Mouse (Mus musculus) layer of hippocampus, adult 18-20 months (tissue): Measurements from ENCODE around the gene Rnf44. TPM values are rescaled to one million over a fixed set of nuclear protein-coding genes. Genes with fewer than 3 reads are reported as not detected.

Experiments used
- DNase-seq, 2 experiments: peaks; one replicate each; pipeline ENCODE4 v3.0.0; 2022; ENCODE audit warnings: low spot score in 2 of 2
- long read RNA-seq: library from polyadenylated mRNA; stranded (forward); transcript quantifications from one replicate; pipeline ENCODE4 v2.0.0, GENCODE M21; 2021
- total RNA-seq, 2 experiments: library from RNA; stranded (reverse); gene quantifications; 2 replicates each; pipeline ENCODE4 v1.2.3; 2021

The Rnf44 gene
- total RNA-seq, result 100 to 1,000 TPM; 164 to 179 TPM
- long read RNA-seq, transcript Rnf44-211 (11 exons, 3,797 nt), result major isoform, 13 of 100 reads
- long read RNA-seq, transcript Rnf44-218 (11 exons, 3,941 nt), result minor isoform, 5 of 100 reads
- long read RNA-seq, transcript Rnf44-201 (11 exons, 3,734 nt), result minor isoform, 12 of 100 reads
- long read RNA-seq, partial matches to known transcripts, result 33 of 100 reads
- long read RNA-seq, other reads (novel, unspliced or antisense), result 35 of 100 reads

GRCm38 (mm10) chr13:54693558-54694347 is at the start of gene Rnf44:
Gene Rnf44 (minus strand): TSS chr13:54693907.
- peak; percentile 99 for DNase-seq

DNA sequence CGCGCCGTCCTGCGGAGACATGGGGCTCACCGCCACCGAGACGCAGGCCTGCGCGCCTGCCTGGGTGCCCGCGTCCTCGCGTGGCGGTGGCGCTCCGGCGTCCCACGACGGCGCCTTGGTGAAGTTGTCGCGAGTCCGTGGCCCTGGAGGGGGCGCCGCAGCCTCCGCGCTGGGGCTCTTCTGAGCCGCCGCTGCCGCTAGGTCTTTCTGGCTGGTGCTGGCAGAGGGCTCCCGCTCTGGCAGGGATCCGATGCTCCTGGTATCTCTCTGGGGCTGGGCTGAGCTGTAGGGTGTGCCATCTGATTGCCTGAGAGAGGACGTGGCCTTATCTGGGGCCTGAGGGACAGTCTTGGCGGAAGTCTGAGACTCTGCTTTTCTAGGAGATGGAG is 44.5 kb upstream of the Rnf44 start:
- no peak for DNase-seq

GRCm38 (mm10) chr13:54737488-54738212 is 43.9 kb upstream of the Rnf44 start:
- no peak for DNase-seq

DNA sequence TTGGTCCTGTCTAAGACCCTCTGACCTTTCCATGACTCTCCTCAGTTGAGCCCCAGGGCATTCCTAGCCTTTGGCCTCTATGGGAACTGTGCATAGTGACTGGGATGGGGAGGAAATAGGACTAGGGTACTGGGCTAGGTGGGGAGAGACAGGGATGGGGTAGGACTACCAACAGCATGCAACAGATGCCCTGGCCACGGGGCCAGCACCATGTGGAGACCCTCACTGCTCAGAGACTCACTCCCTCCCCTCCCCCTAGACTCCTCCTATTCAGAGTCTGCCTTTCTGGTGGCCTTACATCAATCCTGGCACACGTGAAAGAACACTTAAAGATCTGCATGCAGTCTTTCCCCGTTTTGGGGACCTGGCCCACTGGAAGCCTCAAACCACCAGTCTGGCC is 43.2 kb upstream of the Rnf44 start:
- DNase-seq, result no peak

DNA sequence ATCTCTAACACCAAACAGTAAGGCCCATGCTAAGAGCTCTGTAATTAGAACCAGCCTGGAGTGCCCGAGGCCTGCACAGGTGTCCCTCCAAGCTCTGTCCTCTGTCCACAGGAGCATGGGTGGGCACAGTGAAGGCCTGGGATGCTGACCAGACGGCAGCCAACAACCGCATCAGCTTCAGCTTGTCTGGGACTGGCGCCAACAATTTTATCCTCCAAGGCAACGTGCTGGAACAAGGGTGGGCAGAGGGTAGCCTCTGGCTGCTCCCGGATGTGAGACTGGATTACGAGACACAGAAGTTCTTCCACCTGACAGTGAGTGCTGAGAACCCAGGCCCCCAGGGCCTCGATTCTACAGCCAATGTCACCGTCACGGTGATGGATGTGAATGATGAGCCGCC is 32.4 kb upstream of the Rnf44 start:
- DNase-seq, result no peak

DNA sequence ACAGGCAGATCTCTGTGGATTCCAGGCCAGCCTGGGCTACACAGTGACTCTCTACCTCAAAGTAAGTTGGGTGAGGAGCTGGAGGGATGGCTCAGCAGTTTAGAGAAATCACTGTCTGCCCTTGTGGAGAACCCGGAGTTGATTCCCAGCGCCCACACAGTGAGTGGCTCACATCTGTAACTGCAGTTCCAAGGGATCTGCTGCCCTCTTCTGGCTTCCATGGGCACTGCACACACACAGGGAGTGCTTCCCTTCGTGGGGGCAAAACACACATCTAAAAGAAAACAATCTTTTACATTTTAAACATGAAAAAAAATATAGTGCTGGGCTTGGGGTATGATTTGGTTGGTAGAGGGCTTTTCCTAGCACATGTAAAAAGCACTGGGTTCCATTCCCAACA is 29.4 kb upstream of the Rnf44 start:
- DNase-seq, result no peak

- peak in 1 of 2 experiments; percentile 81 for DNase-seq
These were observed 23.2 kb upstream of the Rnf44 start for GRCm38 (mm10) chr13:54716916-54717315.

GRCm38 (mm10) chr13:54714996-54715395 is 21.3 kb upstream of the Rnf44 start:
- peak in 1 of 2 experiments; percentile 20 for DNase-seq

DNA sequence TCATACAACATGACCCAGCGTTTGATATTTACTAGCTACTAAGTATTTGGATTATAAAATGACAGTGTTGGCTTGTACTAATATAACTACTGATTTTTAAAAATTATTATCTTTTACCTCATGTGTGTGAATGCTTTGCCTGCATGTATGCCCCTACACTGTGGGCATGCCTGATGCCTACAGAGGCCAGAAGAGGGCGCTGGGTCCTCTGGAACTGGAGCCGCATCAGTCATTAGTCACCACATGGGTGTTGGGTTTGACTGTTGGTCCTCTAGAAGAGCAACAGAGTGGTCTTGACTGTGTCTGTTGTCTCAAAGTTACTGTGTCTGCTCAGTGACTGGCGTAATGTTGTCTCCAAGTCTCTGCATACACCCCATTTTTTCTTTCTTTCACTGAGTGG is 20.7 kb upstream of the Rnf44 start:
- no peak for DNase-seq

- DNase-seq, result no peak
These were observed 17.2 kb upstream of the Rnf44 start for GRCm38 (mm10) chr13:54710866-54711265.

DNA sequence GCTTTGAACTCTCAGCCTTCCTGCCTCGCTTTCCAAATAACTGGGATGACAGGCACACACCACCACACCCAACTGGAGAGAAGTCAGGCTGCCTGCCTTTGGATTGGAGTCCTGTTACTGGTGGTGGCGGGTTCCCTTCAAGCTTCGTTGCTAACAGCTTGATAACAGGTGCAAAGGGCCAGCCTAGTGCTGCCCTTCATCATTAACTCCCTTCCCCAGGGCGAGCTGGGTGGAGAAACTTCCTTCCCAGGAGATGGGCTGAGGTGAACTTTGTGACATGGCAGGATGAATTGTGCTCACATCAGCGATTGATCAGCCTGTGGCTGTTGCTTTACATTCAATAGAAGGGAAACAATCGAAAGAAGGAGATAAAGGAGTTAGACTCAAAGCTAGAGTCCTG is 11.2 kb upstream of the Rnf44 start:
- DNase-seq, result no peak

- no peak for DNase-seq
These were observed 8.8 kb upstream of the Rnf44 start for GRCm38 (mm10) chr13:54702507-54702906.

DNA sequence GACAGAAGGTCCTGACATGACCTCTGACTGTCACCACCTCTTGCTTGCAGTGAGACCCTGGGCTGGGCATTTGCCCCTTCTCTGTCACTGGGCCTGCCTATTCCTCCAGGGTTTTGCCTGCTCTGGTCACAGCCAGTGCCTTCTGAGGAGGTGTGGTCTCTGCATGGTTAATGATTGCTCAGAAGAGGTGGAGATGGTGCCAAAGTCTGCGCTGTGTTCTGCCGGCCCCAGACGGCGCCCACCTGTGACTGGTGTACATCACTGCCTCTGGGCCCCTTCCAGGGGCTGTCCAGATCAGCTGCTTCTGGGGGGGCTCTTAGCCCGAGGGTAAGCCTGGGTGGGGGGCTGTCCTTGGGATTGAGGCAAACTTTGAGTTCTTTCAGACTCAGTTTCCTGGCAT is 7.5 kb upstream of the Rnf44 start, which contains the start of gene Cdhr2:
Gene Cdhr2, plus strand, starts transcription at position 219 of the 400 bp plus-strand sequence.
- no peak for DNase-seq

GRCm38 (mm10) chr13:54695479-54696230 is 1.9 kb upstream of the Rnf44 start:
- no peak for DNase-seq

DNA sequence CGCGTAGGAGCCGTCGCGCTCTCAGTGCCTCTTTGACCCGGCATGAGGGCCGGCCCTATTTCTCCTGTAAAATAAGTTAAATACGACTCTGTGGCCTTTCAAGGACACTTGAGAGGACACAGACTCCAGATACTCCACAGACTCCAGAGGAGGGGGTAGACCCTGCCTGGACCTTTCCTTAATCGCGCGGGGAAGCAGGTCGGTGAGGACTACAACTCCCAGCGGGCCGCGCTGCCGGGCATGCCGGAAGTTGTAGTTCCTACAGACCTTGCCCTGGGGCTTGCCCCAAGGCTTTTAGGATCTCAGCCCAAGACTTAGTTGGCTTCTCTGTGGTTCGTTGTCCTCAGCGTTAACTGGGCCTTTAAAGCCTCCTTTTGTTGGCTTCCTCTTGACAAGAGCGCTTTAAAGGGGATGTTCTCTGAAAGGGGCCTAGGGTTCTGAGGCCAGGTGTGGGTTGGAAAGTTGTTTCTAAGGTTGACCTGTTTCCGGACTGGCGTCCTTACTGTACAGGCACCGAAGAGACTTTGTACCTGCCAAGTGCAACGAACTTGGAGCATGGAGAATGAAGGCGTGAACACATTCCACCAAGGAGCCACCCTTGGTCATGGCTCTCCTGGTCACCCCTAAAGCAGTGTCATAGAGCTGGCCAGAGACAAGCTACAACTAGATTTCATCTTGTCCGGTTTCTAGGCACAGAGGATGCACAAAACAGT is 797 bp upstream of the Rnf44 start:
- peak in 1 of 2 experiments; percentile 86 for DNase-seq

GRCm38 (mm10) chr13:54692711-54693557 is 773 bp downstream of the Rnf44 start:
- DNase-seq, result no peak

GRCm38 (mm10) chr13:54691737-54692136 is 2.0 kb downstream of the Rnf44 start:
- DNase-seq, result no peak

DNA sequence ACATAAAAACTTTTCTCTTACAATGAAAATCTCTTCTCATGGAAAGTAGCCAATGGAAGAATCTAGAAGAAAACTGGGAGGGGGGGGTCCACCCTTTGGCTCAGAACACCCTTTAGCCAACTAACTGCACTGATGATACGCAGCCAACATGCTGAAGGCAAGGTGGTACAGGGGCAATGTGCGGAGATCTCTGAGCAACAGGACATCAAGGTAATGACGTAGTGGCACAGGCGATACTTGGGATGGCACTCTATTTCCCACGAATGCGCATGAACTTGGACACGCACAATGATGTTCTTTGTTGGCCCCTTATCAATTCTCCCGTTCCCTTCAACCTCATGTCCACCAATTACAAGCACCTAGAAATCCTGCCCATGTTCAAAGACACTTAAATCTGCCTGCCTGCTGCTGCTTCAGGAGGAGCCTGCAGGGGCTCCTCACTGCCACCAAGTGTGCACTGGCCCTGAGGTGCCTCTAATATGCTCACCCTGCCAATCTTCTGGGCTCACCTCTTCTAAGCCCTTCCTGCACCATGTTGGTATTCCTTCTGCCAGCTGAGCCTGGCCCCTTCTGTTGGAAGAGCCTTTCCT is 3.5 kb downstream of the Rnf44 start:
- DNase-seq, result no peak
